Mouse (Mus musculus): Measurements from ENCODE around the gene Cux2. TPM values are rescaled to one million over a fixed set of nuclear protein-coding genes. Genes with fewer than 3 reads are reported as not detected.

The Cux2 gene
- polyA plus RNA-seq, 1 experiment from 2014 or later = 2.5 TPM

DNA sequence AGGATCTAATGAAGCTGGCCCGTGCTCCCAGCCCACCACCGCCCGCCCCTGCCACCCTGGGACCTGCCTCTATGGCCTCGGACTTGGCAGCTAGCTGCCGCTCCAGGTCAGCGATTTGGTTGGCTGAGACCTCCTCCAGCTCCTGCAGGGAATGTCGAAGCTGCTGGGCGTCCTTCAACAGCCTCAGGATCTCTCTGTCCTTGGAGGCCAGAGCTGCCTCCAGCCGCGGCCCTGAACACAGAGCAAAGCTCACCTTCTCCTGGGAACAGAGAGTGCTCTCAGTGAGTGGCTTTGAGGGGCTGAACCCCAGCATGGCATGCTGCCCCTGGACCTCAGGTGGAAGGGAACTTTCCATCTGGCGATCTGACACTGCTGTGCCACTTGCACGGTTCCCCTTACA is 173.0 kb downstream of the Cux2 start:
- Histone ChIP-seq H3K36me3 (no peaks in the 10 kb centered on the region), H3K9ac (no peak overlapping the region), H3K27ac (no peak overlapping the region), H3K9me3 (no peaks in the 10 kb centered on the region), H3K4me3 (no peak overlapping the region), H3K4me2 (no peak overlapping the region), H3K4me1 (peaks cover 11% of the 10 kb centered on the region), H3K27me3 (no peaks in the 10 kb centered on the region)
- no peak for ATAC-seq (ENCODE audit: insufficient number of reproducible peaks, low FRiP score, low TSS enrichment, low read depth)
- 86% methylated on average over 12 of the region's 12 CpGs for WGBS

- WGBS = 87% methylated on average over 12 of the region's 12 CpGs
- Histone ChIP-seq H3K4me2 (no peak overlapping the region), H3K9me3 (no peaks in the 10 kb centered on the region), H3K27me3 (no peaks in the 10 kb centered on the region), H3K27ac (no peak overlapping the region), H3K9ac (no peak overlapping the region), H3K4me1 (peaks cover 13% of the 10 kb centered on the region), H3K36me3 (no peaks in the 10 kb centered on the region), H3K4me3 (no peak overlapping the region)
- ATAC-seq (ENCODE audit: insufficient number of reproducible peaks, low FRiP score, low TSS enrichment, low read depth) = no peak
These were observed 174.9 kb downstream of the Cux2 start for GRCm38 (mm10) chr5:121875041-121875440.

DNA sequence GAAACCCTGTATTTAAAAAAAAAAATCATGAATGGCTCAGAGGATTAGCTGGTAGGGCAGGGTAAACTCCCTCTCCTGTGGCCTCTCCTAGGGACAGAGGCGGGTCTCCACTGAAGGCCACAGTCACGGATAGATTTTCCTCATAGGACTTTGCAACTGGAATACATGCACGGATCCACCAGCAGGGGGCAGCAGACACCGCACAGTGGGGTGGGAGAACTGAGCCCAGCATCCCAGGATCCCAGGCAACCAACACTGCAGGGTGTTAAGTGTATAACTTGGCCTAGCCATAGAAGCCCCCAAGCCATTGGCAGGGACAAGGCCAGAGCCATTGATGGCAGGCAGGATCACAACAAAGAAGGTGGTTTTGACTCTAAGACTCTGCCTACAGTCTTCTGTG is 177.7 kb downstream of the Cux2 start:
- no peak overlapping the region for H3K27ac ChIP-seq
- WGBS = 6% methylated on average over 4 of the region's 4 CpGs
- H3K4me1 ChIP-seq = 0 out of 2 replicates have a peak, but pooled peaks cover 4% of the 10 kb centered on the region
- H3K4me3 ChIP-seq = no peak overlapping the region
- no peak for ATAC-seq (ENCODE audit: insufficient number of reproducible peaks, low FRiP score, low TSS enrichment, low read depth)
- no peak overlapping the region for H3K4me2 ChIP-seq
- no peaks in the 10 kb centered on the region for H3K27me3 ChIP-seq
- H3K9me3 ChIP-seq = no peaks in the 10 kb centered on the region
- H3K9ac ChIP-seq = no peak overlapping the region
- H3K36me3 ChIP-seq = no peaks in the 10 kb centered on the region

- Histone ChIP-seq H3K4me1 (0 out of 2 replicates have a peak, but pooled peaks cover 4% of the 10 kb centered on the region), H3K36me3 (no peaks in the 10 kb centered on the region), H3K27ac (no peak overlapping the region), H3K9ac (no peak overlapping the region), H3K9me3 (no peaks in the 10 kb centered on the region), H3K27me3 (no peaks in the 10 kb centered on the region), H3K4me2 (no peak overlapping the region), H3K4me3 (no peak overlapping the region)
- ATAC-seq (ENCODE audit: insufficient number of reproducible peaks, low FRiP score, low TSS enrichment, low read depth) = no peak
- WGBS = 81% methylated on average over 13 of the region's 13 CpGs
These were observed 178.3 kb downstream of the Cux2 start for GRCm38 (mm10) chr5:121871515-121872030.

DNA sequence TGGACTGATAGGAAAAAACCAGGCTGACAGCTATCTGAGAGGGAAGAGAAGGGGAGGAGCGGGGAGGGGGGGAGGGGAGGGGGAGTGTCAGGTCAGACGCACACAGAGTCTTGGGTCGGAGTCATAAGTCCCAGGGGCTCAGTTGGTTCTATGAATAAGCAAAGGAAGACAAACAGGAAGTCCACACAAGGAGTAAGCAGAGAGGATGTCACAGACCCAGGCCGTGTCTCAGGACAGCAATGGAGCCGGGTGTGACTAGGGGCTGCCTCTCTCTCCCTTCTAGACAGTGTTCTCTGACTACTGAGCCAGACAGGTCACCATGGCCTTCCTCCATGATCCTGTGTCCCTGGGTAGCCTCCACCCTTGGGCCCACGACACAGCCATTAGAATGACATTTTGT is 179.1 kb downstream of the Cux2 start:
- Histone ChIP-seq H3K9me3 (no peaks in the 10 kb centered on the region), H3K4me3 (no peak overlapping the region), H3K4me1 (0 out of 2 replicates have a peak, but pooled peaks cover 4% of the 10 kb centered on the region), H3K36me3 (no peaks in the 10 kb centered on the region), H3K9ac (no peak overlapping the region), H3K27me3 (no peaks in the 10 kb centered on the region), H3K27ac (no peak overlapping the region), H3K4me2 (no peak overlapping the region)
- no peak for ATAC-seq (ENCODE audit: insufficient number of reproducible peaks, low FRiP score, low TSS enrichment, low read depth)
- 73% methylated on average over 6 of the region's 6 CpGs for WGBS

DNA sequence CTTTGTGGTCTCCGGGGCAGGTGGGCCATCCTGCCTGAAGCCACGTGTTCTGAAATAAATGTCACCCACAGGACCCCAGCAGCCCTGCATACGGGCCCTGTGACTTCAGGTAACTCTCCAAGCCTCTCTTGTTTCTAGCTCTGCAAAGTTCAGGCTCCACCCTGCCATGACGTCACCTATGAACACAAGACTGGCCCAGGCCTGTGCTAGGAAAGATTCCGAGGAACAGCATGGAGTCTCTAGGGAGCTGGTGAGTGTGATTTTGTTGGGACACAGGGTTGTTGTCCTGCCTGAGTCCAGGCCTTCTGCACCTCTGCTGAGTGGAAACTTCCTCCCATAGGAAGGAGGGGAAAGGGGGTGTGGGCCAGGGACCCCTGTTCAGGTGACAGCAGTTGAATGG is 181.9 kb downstream of the Cux2 start:
- no peaks in the 10 kb centered on the region for H3K9me3 ChIP-seq
- WGBS = 48% methylated on average over 5 of the region's 5 CpGs
- no peak overlapping the region for H3K4me3 ChIP-seq
- no peaks in the 10 kb centered on the region for H3K27me3 ChIP-seq
- no peak for ATAC-seq (ENCODE audit: insufficient number of reproducible peaks, low FRiP score, low TSS enrichment, low read depth)
- H3K4me2 ChIP-seq = no peak overlapping the region
- no peak overlapping the region for H3K27ac ChIP-seq
- H3K9ac ChIP-seq = no peak overlapping the region
- no peaks in the 10 kb centered on the region for H3K36me3 ChIP-seq
- H3K4me1 ChIP-seq = peaks cover 10% of the 10 kb centered on the region

GRCm38 (mm10) chr5:121864330-121864729 is 185.6 kb downstream of the Cux2 start:
- no peak overlapping the region for H3K27ac ChIP-seq
- H3K4me3 ChIP-seq = no peak overlapping the region
- WGBS = 16% methylated on average over 8 of the region's 11 CpGs
- H3K27me3 ChIP-seq = no peaks in the 10 kb centered on the region
- peaks cover 6% of the 10 kb centered on the region for H3K4me1 ChIP-seq
- H3K36me3 ChIP-seq = no peaks in the 10 kb centered on the region; the same call in 1 of the 2 replicates
- no peak overlapping the region for H3K9ac ChIP-seq
- H3K4me2 ChIP-seq = no peak overlapping the region
- ATAC-seq (ENCODE audit: insufficient number of reproducible peaks, low FRiP score, low TSS enrichment, low read depth) = no peak
- no peaks in the 10 kb centered on the region for H3K9me3 ChIP-seq

GRCm38 (mm10) chr5:121861964-121862363 is 187.9 kb downstream of the Cux2 start:
- H3K27me3 ChIP-seq = no peaks in the 10 kb centered on the region
- WGBS = 47% methylated on average over 5 of the region's 5 CpGs
- no peaks in the 10 kb centered on the region for H3K9me3 ChIP-seq
- no peak overlapping the region for H3K27ac ChIP-seq
- no peak overlapping the region for H3K9ac ChIP-seq
- H3K4me1 ChIP-seq = peaks cover 6% of the 10 kb centered on the region
- H3K36me3 ChIP-seq = no peaks in the 10 kb centered on the region; the same call in 1 of the 2 replicates
- no peak overlapping the region for H3K4me2 ChIP-seq
- ATAC-seq (ENCODE audit: insufficient number of reproducible peaks, low FRiP score, low TSS enrichment, low read depth) = no peak
- H3K4me3 ChIP-seq = no peak overlapping the region

- Histone ChIP-seq H3K27me3 (no peaks in the 10 kb centered on the region), H3K36me3 (peaks cover 16% of the 10 kb centered on the region), H3K4me3 (no peak overlapping the region), H3K9ac (no peak overlapping the region), H3K4me1 (peaks cover 7% of the 10 kb centered on the region), H3K9me3 (no peaks in the 10 kb centered on the region), H3K4me2 (no peak overlapping the region), H3K27ac (no peak overlapping the region)
- ATAC-seq (ENCODE audit: insufficient number of reproducible peaks, low FRiP score, low TSS enrichment, low read depth) = no peak
- WGBS = 84% methylated on average over 12 of the region's 12 CpGs
These were observed 191.5 kb downstream of the Cux2 start for GRCm38 (mm10) chr5:121858427-121858826.

GRCm38 (mm10) chr5:121856740-121857139 is 193.2 kb downstream of the Cux2 start:
- peaks cover 31% of the 10 kb centered on the region for H3K36me3 ChIP-seq
- no peaks in the 10 kb centered on the region for H3K27me3 ChIP-seq
- H3K4me1 ChIP-seq = peaks cover 7% of the 10 kb centered on the region

DNA sequence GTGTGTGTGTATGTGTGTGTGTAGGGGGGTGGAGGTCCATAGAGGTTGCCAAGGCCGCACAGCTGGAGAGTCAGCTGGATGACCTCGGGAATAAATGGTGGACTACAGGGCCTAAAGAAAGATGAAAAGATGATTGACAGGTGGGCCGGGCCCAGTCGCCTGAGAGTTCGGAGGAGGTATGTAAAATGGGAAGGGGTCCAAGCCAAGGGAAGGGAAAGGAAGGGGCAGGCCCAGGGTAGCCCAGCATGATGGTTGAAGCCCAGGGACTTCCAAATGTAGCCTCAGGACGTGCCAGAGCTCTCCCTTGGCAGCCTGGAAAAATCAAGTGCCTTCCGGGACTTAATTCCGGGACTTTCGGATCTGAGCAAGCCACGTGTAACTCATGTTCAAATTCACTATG is 195.1 kb downstream of the Cux2 start:
- Histone ChIP-seq H3K4me2 (no peak overlapping the region), H3K27ac (no peak overlapping the region), H3K27me3 (no peaks in the 10 kb centered on the region), H3K36me3 (peaks cover 38% of the 10 kb centered on the region), H3K4me3 (no peak overlapping the region), H3K9ac (no peak overlapping the region), H3K4me1 (peaks cover 27% of the 10 kb centered on the region), H3K9me3 (no peaks in the 10 kb centered on the region)
- ATAC-seq (ENCODE audit: insufficient number of reproducible peaks, low FRiP score, low TSS enrichment, low read depth) = no peak
- 75% methylated on average over 10 of the region's 10 CpGs for WGBS

More at GRCm38 (mm10) chr5:121856740-121857139, 193.2 kb downstream of the Cux2 start:
- Histone ChIP-seq H3K27ac (no peak overlapping the region), H3K4me3 (no peak overlapping the region), H3K9ac (no peak overlapping the region), H3K4me2 (no peak overlapping the region), H3K9me3 (no peaks in the 10 kb centered on the region)
- WGBS = 81% methylated on average over 11 of the region's 11 CpGs
- no peak for ATAC-seq (ENCODE audit: insufficient number of reproducible peaks, low FRiP score, low TSS enrichment, low read depth)

DNA sequence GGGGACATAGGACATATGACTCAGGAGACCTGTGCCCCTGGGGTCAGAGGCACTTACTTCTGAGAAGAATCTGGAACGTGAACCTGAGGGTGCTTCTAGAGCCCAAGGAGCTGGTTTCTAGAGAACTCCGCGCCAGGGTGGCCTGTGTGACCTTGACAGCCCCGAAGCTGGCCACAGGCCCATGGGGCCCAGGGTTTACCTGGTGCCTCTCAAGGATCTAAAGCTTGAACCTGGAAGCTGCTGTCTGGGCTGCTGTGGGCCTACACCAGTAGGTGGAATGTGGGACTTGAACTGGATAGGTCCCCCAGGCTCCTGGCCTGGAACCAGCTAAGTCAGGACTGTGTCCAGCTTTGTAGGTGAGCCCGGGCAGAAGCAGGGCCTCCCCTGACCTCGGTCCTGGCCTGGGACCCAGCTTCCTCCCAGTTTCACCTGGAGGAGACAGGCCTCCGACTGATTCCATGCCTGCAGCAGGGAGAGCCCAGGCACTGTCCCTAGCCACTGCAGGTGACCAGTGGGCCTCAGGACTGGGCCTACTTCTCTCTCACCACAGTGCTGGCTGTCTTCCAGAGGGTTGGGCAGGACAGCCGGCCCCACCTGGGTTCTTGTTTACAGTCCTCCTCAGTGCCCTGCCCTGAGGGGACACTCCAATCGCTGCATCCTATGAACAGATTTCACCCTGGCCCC is 196.4 kb downstream of the Cux2 start:
- Histone ChIP-seq H3K27ac (no peak overlapping the region), H3K4me2 (no peak overlapping the region), H3K4me1 (peaks cover 31% of the 10 kb centered on the region), H3K36me3 (peaks cover 38% of the 10 kb centered on the region), H3K27me3 (no peaks in the 10 kb centered on the region), H3K4me3 (no peak overlapping the region), H3K9ac (no peak overlapping the region), H3K9me3 (no peaks in the 10 kb centered on the region)
- no peak for ATAC-seq (ENCODE audit: insufficient number of reproducible peaks, low FRiP score, low TSS enrichment, low read depth)
- WGBS = 77% methylated on average over 9 of the region's 9 CpGs
